Mouse (Mus musculus): ENCODE measurements at regions not wholly inside any gene's neighbourhood (a gene's known extent, or its start where the extent isn't known, plus 50 kb on each side); places are given as distances from the start of the nearest gene placed in this dataset.

- Histone ChIP-seq H3K9me3 (ENCODE audit: control insufficient read depth, low read length) (no peaks in the 10 kb centered on the region), H3K4me1 (replicated peaks; ENCODE audit: control insufficient read depth, insufficient read depth, low read length) (peaks cover 5% of the 10 kb centered on the region), H3K27me3 (ENCODE audit: control insufficient read depth, insufficient read depth, low read depth, low read length) (no peaks in the 10 kb centered on the region), H3K36me3 (ENCODE audit: control insufficient read depth, insufficient read depth, low read length) (no peaks in the 10 kb centered on the region), H3K4me2 (ENCODE audit: low read depth, low read length) (no peak overlapping the region), H3K4me3 (ENCODE audit: low read length) (no peak overlapping the region), H3K27ac (ENCODE audit: low read length) (no peak overlapping the region), H3K9ac (ENCODE audit: low read length) (no peak overlapping the region)
- no peak for ATAC-seq (ENCODE audit: low read depth)
- WGBS, result 83% methylated on average over 3 of the region's 3 CpGs
These were observed 291.0 kb downstream of the Pdcd6ip start for GRCm38 (mm10) chr9:113417106-113417505.

DNA sequence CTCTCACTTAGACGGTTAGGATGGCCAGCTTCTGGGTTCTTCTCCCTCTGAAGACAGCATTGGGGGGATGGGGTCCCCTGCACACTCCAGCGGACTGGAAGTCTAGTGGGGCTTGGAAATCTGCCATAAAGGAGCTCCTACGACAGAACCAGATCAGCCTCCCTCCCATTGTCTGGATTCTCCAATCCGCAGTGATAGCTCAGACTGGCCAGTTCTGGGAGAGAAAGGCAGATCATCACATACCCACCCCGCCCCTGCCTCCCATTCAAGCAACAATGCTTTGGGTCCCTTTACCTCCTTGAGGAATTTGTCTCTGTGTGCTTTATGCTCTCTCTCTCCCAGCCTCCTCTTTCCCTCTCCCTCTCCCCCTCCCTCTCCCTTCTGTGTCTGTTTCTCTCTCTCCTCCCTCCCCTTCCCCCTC is 292.5 kb downstream of the Pdcd6ip start:
- Histone ChIP-seq H3K36me3 (ENCODE audit: control insufficient read depth, insufficient read depth, low read length) (no peaks in the 10 kb centered on the region), H3K4me1 (replicated peaks; ENCODE audit: control insufficient read depth, insufficient read depth, low read length) (peaks cover 5% of the 10 kb centered on the region), H3K9me3 (ENCODE audit: control insufficient read depth, low read length) (no peaks in the 10 kb centered on the region), H3K9ac (ENCODE audit: low read length) (no peak overlapping the region), H3K4me2 (ENCODE audit: low read depth, low read length) (no peak overlapping the region), H3K27me3 (ENCODE audit: control insufficient read depth, insufficient read depth, low read depth, low read length) (no peaks in the 10 kb centered on the region), H3K27ac (ENCODE audit: low read length) (no peak overlapping the region), H3K4me3 (ENCODE audit: low read length) (no peak overlapping the region)
- WGBS, result 28% methylated on average over 5 of the region's 5 CpGs
- ATAC-seq (ENCODE audit: low read depth), result peak; percentile 31; the same call in 1 of the 2 replicates

DNA sequence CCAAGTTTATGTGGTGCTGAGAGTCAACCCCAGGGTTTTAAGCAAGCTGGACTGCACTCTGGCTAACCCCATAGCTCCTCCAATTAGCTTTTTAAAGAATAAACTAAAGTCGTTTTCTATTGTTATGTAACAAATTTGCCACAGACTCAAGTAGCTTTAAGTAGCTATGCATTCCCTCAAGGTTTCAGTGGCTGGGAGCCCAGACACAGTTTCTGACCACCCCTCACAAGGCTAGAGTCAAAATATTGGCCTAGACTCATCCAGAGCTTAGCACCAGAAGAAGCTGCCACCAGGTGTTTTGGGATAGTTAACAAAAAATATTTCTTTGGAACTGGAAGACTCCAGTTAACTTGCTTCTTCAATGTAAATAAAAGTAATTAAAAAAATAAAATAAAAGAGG is 293.4 kb downstream of the Pdcd6ip start:
- H3K4me2 ChIP-seq (ENCODE audit: low read depth, low read length), result no peak overlapping the region
- peaks cover 5% of the 10 kb centered on the region for H3K4me1 ChIP-seq (replicated peaks; ENCODE audit: control insufficient read depth, insufficient read depth, low read length)
- no peak overlapping the region for H3K9ac ChIP-seq (ENCODE audit: low read length)
- no peak overlapping the region for H3K27ac ChIP-seq (ENCODE audit: low read length)
- no peaks in the 10 kb centered on the region for H3K9me3 ChIP-seq (ENCODE audit: control insufficient read depth, low read length)
- H3K36me3 ChIP-seq (ENCODE audit: control insufficient read depth, insufficient read depth, low read length), result no peaks in the 10 kb centered on the region
- H3K27me3 ChIP-seq (ENCODE audit: control insufficient read depth, insufficient read depth, low read depth, low read length), result no peaks in the 10 kb centered on the region
- 29% methylated on average over 1 of the region's 1 CpGs for WGBS
- H3K4me3 ChIP-seq (ENCODE audit: low read length), result no peak overlapping the region
- ATAC-seq (ENCODE audit: low read depth), result peak; percentile 36; the same call in 1 of the 2 replicates

DNA sequence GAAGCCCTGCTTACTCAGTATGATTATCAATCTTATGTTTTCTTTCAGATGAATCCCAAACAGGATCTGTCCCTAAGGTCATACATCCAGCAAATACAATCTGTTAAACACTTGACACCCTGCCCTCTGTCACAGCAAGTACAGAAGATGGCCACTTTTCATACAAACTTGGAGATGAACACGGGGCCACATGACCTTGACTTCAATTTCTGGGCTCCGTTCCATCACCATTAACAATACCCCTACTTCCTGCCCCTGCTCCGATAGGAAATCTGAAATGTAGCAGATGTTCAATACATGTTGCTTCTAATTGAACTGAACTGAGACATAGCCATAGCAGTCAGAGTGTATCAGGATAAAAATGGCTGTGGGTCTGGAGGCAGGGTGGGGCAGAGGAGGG is 294.2 kb downstream of the Pdcd6ip start:
- 44% methylated on average over 3 of the region's 3 CpGs for WGBS
- ATAC-seq (ENCODE audit: low read depth), result peak; percentile 54; the same call in 1 of the 2 replicates

GRCm38 (mm10) chr9:113411638-113412037 is 296.4 kb downstream of the Pdcd6ip start:
- no peak overlapping the region for H3K4me3 ChIP-seq (ENCODE audit: low read length)
- H3K9me3 ChIP-seq (ENCODE audit: control insufficient read depth, low read length), result no peaks in the 10 kb centered on the region
- no peaks in the 10 kb centered on the region for H3K36me3 ChIP-seq (ENCODE audit: control insufficient read depth, insufficient read depth, low read length)
- H3K4me1 ChIP-seq (replicated peaks; ENCODE audit: control insufficient read depth, insufficient read depth, low read length), result peaks cover 5% of the 10 kb centered on the region
- H3K27me3 ChIP-seq (ENCODE audit: control insufficient read depth, insufficient read depth, low read depth, low read length), result no peaks in the 10 kb centered on the region
- H3K27ac ChIP-seq (ENCODE audit: low read length), result no peak overlapping the region
- no peak overlapping the region for H3K4me2 ChIP-seq (ENCODE audit: low read depth, low read length)
- ATAC-seq (ENCODE audit: low read depth), result no peak
- WGBS, result 64% methylated on average over 4 of the region's 4 CpGs
- no peak overlapping the region for H3K9ac ChIP-seq (ENCODE audit: low read length)

More for the DNA sequence above, 294.2 kb downstream of the Pdcd6ip start:
- peaks cover 5% of the 10 kb centered on the region for H3K4me1 ChIP-seq (replicated peaks; ENCODE audit: control insufficient read depth, insufficient read depth, low read length)
- H3K36me3 ChIP-seq (ENCODE audit: control insufficient read depth, insufficient read depth, low read length), result no peaks in the 10 kb centered on the region
- H3K9me3 ChIP-seq (ENCODE audit: control insufficient read depth, low read length), result no peaks in the 10 kb centered on the region
- no peak overlapping the region for H3K4me3 ChIP-seq (ENCODE audit: low read length)
- no peak overlapping the region for H3K4me2 ChIP-seq (ENCODE audit: low read depth, low read length)
- H3K27me3 ChIP-seq (ENCODE audit: control insufficient read depth, insufficient read depth, low read depth, low read length), result no peaks in the 10 kb centered on the region
- no peak overlapping the region for H3K27ac ChIP-seq (ENCODE audit: low read length)
- H3K9ac ChIP-seq (ENCODE audit: low read length), result no peak overlapping the region

- H3K4me1 ChIP-seq (replicated peaks; ENCODE audit: control insufficient read depth, insufficient read depth, low read length), result peaks cover under 1% of the 10 kb centered on the region
- no peak overlapping the region for H3K27ac ChIP-seq (ENCODE audit: low read length)
- no peak overlapping the region for H3K4me3 ChIP-seq (ENCODE audit: low read length)
- no peak overlapping the region for H3K4me2 ChIP-seq (ENCODE audit: low read depth, low read length)
- no peaks in the 10 kb centered on the region for H3K36me3 ChIP-seq (ENCODE audit: control insufficient read depth, insufficient read depth, low read length)
- 77% methylated on average over 4 of the region's 4 CpGs for WGBS
- ATAC-seq (ENCODE audit: low read depth), result no peak
- H3K9ac ChIP-seq (ENCODE audit: low read length), result no peak overlapping the region
- no peaks in the 10 kb centered on the region for H3K9me3 ChIP-seq (ENCODE audit: control insufficient read depth, low read length)
- H3K27me3 ChIP-seq (ENCODE audit: control insufficient read depth, insufficient read depth, low read depth, low read length), result no peaks in the 10 kb centered on the region
These were observed 299.5 kb downstream of the Pdcd6ip start for GRCm38 (mm10) chr9:113408521-113408920.

DNA sequence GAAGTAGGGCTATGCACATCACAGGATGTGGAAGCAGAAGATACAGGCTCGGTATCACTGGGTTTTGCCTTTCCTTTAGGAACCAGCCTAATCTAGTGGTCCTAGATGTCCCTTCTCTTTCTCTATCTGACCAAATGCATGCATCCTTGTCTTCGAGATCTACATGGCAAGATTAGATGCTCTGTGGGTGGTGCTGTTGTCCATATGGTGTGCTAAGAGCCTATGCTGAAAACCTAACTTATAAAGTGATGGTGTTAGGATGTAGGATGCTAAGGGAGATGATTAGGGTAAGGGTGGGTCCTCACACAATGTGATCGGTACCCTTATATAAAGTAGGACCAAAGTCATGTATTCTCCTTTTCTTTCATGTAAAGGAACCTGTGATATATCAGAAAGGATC is 313.7 kb downstream of the Pdcd6ip start:
- no peak overlapping the region for H3K27ac ChIP-seq (ENCODE audit: low read length)

DNA sequence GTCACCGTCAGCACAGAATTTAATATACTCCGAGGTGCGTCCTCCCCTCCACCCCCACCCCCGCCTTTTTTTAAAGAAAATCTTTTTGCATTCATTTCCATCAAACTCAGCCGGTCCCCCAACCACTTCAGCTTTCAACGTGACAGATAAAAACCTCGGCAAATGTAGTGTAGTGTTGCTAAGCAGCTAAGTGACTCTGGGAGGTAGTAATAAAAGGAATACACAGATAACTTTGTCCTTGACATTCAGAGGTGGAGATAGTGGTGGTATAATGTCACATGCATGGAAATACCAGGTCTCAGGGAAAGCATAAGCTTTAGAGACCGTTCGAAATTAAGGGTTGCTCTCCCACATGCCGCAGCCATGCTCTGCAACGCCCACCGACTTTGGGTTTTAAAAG is 320.7 kb downstream of the Pdcd6ip start:
- ATAC-seq (ENCODE audit: low read depth), result no peak
- Histone ChIP-seq H3K4me1 (replicated peaks; ENCODE audit: control insufficient read depth, insufficient read depth, low read length) (no peaks in the 10 kb centered on the region), H3K27me3 (ENCODE audit: control insufficient read depth, insufficient read depth, low read depth, low read length) (no peaks in the 10 kb centered on the region), H3K4me3 (ENCODE audit: low read length) (no peak overlapping the region), H3K27ac (ENCODE audit: low read length) (no peak overlapping the region), H3K9ac (ENCODE audit: low read length) (no peak overlapping the region), H3K9me3 (ENCODE audit: control insufficient read depth, low read length) (peaks cover 3% of the 10 kb centered on the region; the same call in 1 of the 2 replicates), H3K36me3 (ENCODE audit: control insufficient read depth, insufficient read depth, low read length) (no peaks in the 10 kb centered on the region), H3K4me2 (ENCODE audit: low read depth, low read length) (no peak overlapping the region)
- 57% methylated on average over 12 of the region's 12 CpGs for WGBS

More for the DNA sequence above, 313.7 kb downstream of the Pdcd6ip start:
- WGBS, result 81% methylated on average over 3 of the region's 3 CpGs
- Histone ChIP-seq H3K36me3 (ENCODE audit: control insufficient read depth, insufficient read depth, low read length) (no peaks in the 10 kb centered on the region), H3K4me1 (replicated peaks; ENCODE audit: control insufficient read depth, insufficient read depth, low read length) (no peaks in the 10 kb centered on the region), H3K4me2 (ENCODE audit: low read depth, low read length) (no peak overlapping the region), H3K9me3 (ENCODE audit: control insufficient read depth, low read length) (no peaks in the 10 kb centered on the region), H3K9ac (ENCODE audit: low read length) (no peak overlapping the region), H3K27me3 (ENCODE audit: control insufficient read depth, insufficient read depth, low read depth, low read length) (no peaks in the 10 kb centered on the region), H3K4me3 (ENCODE audit: low read length) (no peak overlapping the region)
- ATAC-seq (ENCODE audit: low read depth), result no peak

DNA sequence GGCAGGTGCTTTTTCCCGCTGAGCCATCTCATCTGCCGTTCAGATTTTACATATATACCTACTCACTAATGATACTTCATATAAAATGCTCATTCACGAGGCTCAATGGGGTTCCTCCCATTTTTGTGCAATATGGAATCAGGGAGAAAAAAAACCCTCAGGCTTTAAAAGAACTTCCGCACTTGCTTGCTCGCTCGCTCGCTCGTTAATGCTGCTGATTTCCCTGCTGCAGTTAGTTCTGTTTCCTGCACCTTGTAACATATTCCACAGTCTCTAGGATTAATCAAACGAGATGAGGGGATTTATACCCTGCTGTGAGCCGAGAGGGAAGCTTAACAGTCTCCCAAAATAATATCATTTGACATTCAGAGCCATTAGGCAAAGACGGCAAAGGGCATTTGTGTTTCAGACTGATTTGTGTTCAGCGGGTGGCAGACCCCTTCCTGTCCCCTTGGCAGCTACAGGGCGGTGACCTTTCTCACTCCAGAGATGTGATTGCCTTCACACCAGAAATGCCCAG is 326.4 kb downstream of the Pdcd6ip start:
- no peak for ATAC-seq (ENCODE audit: low read depth)
- no peak overlapping the region for H3K9ac ChIP-seq (ENCODE audit: low read length)
- no peak overlapping the region for H3K27ac ChIP-seq (ENCODE audit: low read length)
- no peak overlapping the region for H3K4me2 ChIP-seq (ENCODE audit: low read depth, low read length)
- WGBS, result 63% methylated on average over 13 of the region's 13 CpGs
- no peak overlapping the region for H3K4me3 ChIP-seq (ENCODE audit: low read length)
- H3K36me3 ChIP-seq (ENCODE audit: control insufficient read depth, insufficient read depth, low read length), result no peaks in the 10 kb centered on the region
- no peaks in the 10 kb centered on the region for H3K4me1 ChIP-seq (replicated peaks; ENCODE audit: control insufficient read depth, insufficient read depth, low read length)
- H3K9me3 ChIP-seq (ENCODE audit: control insufficient read depth, low read length), result peaks cover 3% of the 10 kb centered on the region; the same call in 1 of the 2 replicates
- no peaks in the 10 kb centered on the region for H3K27me3 ChIP-seq (ENCODE audit: control insufficient read depth, insufficient read depth, low read depth, low read length)
